Mouse (Mus musculus) gastrocnemius, adult 8-10 months (tissue): Measurements from ENCODE around the gene Vps35. TPM values are rescaled to one million over a fixed set of nuclear protein-coding genes. Genes with fewer than 3 reads are reported as not detected.

Experiments
- DNase-seq, 2 experiments: peaks; one replicate each; pipeline ENCODE4 v3.0.0; 2022; ENCODE audit warnings: low spot score in 2 of 2
- total RNA-seq, 4 experiments: library from RNA; stranded (reverse); gene quantifications; 2 replicates each; pipeline ENCODE4 v1.2.4; 2022

The Vps35 gene
- total RNA-seq, 4 experiments from 2014 or later = 54.5 to 57.3 (median 55.8) TPM

DNA sequence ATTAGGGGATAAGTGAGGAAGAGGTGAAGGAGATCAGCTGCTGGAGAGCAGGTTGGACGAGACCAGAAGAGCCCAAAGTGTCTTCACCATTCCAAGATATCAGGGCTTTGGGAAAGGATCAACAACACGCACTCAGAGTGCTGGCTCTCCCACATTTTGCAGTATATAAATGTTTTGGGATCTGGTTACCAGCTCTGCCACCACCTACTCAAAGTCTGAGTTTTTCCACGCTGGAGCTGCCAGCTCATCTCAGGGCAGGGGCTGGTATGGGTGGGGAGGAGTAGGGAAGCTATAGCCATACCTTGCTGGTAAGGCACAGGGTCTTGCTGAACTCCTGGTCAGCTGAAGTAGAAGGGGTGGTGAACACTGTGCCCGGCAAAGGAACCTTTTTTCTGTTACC is 79.4 kb downstream of the Vps35 start:
- no peak for DNase-seq

Other genes starting within 250 kb of the Vps35 start
- gene Fbxw9, start 239.7 kb downstream of the Vps35 start, total RNA-seq = 1 to 10 TPM; 1.4 to 2.5 (median 1.8) TPM
- gene Gm5741, start 231.8 kb downstream of the Vps35 start, total RNA-seq = not detected
- 10 to 100 TPM; 34.1 to 38.9 (median 36.0) TPM for gene Dhps, start 228.0 kb downstream of the Vps35 start, total RNA-seq
- 10 to 100 TPM; 40.7 to 49.9 (median 46.3) TPM for gene Wdr83os, start 219.1 kb downstream of the Vps35 start, total RNA-seq
- 10 to 100 TPM; 15.4 to 20.4 (median 16.0) TPM for gene Wdr83, start 218.5 kb downstream of the Vps35 start, total RNA-seq
- gene Man2b1, start 216.5 kb downstream of the Vps35 start, total RNA-seq = 1 to 10 TPM; 6.4 to 9.8 (median 8.1) TPM
- gene Zfp791, start 176.7 kb downstream of the Vps35 start, total RNA-seq = 1 to 10 TPM in 2 of 4 experiments, under 1 TPM in 2; 0.51 to 1.4 (median 0.90) TPM
- not detected for gene Cks1brt, start 147.9 kb downstream of the Vps35 start, total RNA-seq
- gene Olfr371, start 73.8 kb downstream of the Vps35 start, total RNA-seq = not detected
- 1 to 10 TPM; 3.0 to 4.0 (median 3.2) TPM for gene Orc6, start 170 bp downstream of the Vps35 start, total RNA-seq
- gene Mylk3, start 86.5 kb upstream of the Vps35 start, total RNA-seq = 1 to 10 TPM in 3 of 4 experiments, under 1 TPM in 1; 0.47 to 2.0 (median 1.5) TPM
- gene 4921524J17Rik, start 133.0 kb upstream of the Vps35 start, total RNA-seq = 10 to 100 TPM in 2 of 4 experiments, 1 to 10 TPM in 2; 9.1 to 12.6 (median 10.2) TPM
- 100 to 1,000 TPM; 252 to 313 (median 291) TPM for gene Gpt2, start 192.8 kb upstream of the Vps35 start, total RNA-seq